Mouse (Mus musculus) induced T-regulatory cell, adult 2 months (primary cell): ENCODE measurements around the gene Cul4a.

Experiments used
- DNase-seq: peaks from one replicate; pipeline ENCODE4 v3.0.0-alpha.2; 2012; ENCODE audit warnings: low read depth

Gene Cul4a

DNA sequence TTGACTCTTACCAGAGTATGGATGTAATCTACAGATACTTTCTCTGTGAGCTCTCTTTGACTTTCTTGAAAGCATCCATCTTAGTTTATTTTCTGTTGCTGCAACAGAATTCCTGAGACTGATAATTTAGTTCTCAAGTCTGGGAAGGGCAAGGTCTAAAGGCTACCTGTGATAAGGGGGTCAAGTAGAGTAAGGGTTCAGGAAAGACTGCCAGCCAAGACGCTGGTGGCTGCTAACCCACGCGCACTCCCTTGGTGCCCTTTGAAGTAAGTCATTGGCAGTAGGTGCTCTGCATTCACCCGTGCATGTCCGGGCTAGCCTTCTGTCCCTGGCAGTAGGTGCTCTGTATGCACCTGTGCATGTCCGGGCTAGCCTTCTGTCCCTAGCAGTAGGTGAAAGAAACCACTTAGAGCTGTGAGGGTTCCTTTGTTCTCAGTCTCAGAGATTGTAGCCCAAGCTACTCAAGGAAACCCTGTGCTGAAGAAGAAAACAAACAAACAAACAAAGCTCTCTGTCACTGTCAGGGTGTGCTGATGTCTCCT, 34.3 kb downstream of the Cul4a start:
- DNase-seq, result no peak

DNA sequence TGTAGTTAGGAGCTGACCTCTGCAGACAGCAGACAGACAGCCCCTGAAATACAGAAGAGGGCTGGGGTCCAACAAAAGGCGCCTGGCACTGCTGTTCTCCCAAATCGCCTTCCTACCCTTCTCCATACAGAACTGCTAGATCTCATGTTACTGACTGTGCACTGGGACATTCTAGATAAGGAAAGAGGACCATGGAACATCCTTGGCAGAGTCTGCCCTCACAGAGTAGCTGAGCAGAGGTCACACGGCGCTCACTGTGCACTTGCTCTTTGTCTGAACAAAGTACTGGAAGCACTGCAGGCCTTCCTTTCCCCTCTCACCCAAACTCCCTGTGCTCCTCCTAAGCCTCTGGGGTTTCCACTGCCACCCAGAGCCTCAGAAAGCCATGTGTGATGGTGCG, 36.3 kb downstream of the Cul4a start:
- DNase-seq, result no peak

DNA sequence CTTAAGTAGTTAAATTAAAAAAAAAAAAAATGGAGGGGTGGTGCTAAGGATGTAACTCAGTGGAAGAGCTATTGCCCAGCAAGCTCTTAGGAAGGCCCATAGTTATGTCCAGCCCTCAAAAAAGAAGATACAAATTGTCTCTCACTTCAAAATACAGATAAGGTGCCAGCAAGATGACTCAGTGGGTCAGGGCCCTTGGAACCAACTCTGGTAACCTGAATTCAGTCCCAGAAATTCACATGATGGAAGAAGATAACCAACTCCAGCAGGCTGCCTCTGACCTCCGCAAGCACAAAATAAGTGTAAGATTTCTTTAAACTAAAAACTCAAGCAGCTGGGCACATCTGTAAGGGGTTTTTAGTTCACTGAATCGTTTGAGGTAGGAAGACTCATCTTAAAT, 43.1 kb downstream of the Cul4a start:
- no peak for DNase-seq

GRCm38 (mm10) chr8:13149287-13149686, 43.9 kb downstream of the Cul4a start:
- no peak for DNase-seq

DNA sequence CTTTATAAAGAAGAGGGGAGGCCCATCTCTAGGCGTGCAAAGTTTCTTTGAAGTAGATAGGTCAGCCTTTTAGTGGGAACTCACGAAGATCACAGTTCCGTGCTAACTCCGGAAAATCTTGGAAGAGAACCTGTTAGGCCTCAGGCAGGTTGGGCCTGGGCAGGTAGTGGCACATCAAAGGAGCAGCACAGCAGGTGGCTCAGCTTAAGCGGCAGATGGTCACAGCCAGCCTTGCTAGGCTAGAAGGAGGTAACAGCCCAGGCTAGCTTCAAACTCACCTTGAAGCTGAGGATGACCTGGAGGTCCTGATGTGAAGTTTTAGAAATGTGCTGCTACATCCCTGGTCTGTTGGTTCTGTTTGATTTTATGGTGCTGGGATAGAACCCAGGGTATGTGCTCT, 44.4 kb downstream of the Cul4a start:
- DNase-seq, result no peak

GRCm38 (mm10) chr8:13150929-13151328, 45.5 kb downstream of the Cul4a start:
- no peak for DNase-seq

GRCm38 (mm10) chr8:13154099-13154498, 48.7 kb downstream of the Cul4a start:
- DNase-seq, result no peak

GRCm38 (mm10) chr8:13155358-13155757, 49.9 kb downstream of the Cul4a start:
- no peak for DNase-seq

- DNase-seq, result no peak
Observed at GRCm38 (mm10) chr8:13156327-13157097, 51.1 kb downstream of the Cul4a start.

DNA sequence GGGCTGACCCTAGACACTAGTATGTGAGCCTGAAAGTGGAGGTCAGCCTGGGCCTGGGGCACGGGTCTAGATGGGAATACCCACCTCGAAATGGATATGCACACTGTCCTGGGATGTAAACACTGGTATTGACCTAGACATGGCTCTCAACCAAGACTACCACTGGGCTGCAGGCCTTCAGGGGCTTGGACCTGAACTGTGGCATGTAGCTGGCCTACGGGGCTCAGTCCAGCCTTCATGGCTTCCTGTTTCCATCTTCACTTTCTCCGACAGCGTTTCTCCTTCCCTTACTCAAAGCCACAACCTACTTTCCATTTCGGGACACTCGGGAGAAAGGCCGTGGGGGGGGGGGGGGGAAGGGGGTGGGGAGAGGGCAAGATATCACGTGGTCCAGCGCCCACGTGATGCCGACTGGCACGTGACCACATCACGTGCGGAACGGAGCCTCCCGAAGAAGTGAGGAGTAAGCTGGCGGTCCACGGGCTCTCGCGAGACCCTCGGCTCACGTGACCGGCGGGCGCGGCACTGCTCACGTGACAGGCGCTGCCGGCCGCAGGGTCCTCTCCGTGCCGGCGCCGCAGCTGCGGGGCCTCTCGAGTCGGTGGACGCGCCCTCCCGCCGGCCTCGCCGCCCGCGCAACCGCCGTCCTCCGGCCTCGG, 53.4 kb downstream of the Cul4a start, which contains the start of gene Lamp1:
Lamp1 (plus strand) TSS at position 444 of the 659 bp plus-strand sequence.
- peak; percentile 93 for DNase-seq

DNA sequence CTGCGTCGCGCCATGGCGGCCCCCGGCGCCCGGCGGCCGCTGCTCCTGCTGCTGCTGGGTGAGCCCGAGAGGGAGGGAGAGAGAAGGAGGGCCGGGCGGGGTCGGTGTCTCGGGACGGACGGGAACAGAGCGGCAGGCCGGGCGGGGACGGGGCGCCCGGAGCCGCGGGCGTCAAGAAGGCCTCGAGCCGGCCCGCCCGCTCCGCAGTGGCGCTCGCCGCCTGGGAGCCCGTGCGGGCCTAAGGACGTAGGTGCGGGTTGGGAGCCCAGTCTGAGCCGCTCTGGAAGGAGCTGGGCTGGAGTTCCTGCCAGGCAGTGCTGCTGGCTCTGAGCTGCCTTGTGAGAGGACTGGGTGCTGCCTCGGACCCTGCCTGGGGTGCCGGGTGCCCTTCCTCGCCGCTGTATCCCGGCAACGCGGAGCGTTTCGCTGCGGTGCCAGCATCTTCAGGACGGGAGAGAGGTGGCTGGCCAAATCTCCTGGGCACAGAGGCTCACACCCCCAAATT, 54.0 kb downstream of the Cul4a start:
- DNase-seq, result no peak

GRCm38 (mm10) chr8:13160691-13161090, 55.3 kb downstream of the Cul4a start:
- no peak for DNase-seq

DNA sequence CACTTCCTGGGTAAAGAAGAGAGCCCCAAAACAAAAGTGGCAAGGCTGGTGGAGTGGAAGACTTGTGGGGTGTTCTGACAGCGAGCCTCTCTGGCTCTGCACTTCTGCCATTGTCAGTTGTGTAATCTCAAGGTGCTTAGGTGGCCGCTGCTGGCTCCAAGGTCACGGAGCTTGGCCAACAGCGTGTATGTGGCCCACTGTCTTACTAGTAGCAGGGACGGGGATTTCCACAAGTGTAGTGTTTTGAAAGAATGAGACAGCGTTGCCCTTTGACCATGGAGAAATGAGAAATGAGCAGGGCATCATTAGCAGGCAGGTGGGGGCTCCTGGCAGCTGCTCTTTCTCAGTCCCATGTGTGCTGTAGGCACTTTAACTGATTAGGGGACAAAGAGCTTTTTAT, 56.7 kb downstream of the Cul4a start:
- DNase-seq, result peak; percentile 19

GRCm38 (mm10) chr8:13163563-13163962, 58.1 kb downstream of the Cul4a start:
- DNase-seq, result no peak

DNA sequence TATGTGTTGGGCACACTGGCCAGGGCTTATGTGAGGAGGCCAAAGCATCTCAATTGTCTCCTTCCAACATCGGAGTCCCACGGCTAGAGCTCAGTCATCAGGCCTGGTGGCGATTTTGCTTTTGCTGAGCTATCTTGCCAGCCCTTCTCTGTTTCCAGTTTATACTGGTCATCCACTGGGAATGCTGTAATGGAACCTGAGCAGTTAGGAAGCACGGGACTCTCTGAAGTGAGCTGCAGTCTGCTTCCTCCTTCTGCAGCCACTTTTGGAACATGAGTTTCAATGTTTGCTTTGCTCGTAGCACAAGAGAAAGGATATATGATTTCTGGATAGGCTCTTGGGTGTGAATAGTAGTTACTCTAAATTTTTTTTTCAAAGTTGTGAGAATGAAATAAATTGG, 58.9 kb downstream of the Cul4a start:
- no peak for DNase-seq

GRCm38 (mm10) chr8:13170510-13170909, 65.1 kb downstream of the Cul4a start:
- DNase-seq, result no peak

DNA sequence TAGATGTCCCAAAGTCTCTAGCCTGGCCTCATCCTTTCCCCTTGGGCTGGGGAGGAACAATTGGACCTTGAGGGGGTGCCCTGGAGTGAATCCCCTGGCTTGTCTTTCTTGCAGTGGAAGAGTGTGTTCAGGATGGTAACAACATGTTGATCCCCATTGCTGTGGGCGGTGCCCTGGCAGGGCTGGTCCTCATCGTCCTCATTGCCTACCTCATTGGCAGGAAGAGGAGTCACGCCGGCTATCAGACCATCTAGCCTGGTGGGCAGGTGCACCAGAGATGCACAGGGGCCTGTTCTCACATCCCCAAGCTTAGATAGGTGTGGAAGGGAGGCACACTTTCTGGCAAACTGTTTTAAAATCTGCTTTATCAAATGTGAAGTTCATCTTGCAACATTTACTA, 68.9 kb downstream of the Cul4a start:
- no peak for DNase-seq

DNA sequence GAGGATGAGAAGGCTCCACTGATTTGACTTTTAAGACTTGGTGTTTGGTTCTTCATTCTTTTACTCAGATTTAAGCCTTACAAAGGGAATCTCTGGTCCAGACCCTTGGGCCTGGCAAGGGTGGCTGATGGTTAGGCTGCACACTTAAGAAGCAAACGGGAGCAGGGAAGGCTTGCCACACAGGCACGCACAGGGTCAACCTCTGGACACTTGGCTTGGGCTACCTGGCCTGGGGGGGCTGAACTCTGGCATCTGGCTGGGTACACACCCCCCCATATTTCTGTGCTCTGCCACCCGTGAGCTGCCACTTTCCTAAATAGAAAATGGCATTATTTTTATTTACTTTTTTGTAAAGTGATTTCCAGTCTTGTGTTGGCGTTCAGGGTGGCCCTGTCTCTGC, 69.4 kb downstream of the Cul4a start:
- DNase-seq, result no peak

GRCm38 (mm10) chr8:13175650-13176049, 70.2 kb downstream of the Cul4a start:
- DNase-seq, result no peak

DNA sequence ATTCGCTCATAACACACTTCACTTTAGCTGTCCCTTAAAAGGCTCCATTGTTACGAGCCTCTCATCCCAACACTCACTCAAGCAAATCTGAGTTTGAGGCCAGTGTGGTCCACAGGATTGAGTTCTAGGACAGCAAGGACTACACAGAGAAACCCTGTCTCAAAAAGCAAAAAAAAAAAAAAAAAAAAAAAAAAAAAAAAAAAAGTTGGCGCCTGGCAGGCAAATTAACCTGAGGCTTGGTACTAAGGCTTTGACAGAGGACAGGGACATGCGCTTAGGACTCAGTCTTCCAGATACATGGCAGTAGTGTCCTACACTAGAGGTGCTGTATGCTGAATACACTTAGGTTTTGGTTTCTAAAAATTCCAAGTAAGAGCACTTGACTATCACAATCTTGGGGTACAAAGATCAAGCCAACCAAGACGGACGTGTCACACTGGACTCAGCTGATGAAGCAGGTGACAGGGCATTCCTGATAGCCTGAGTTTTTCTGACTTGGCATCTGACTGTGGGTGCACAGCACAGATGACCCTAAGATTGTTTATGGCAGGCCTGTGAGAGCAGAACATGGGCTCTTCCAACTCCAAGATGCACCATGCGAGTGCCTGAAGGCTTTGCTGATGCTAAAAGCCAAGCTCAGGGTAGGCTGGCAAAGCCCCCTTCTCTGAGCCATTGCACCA, 71.9 kb downstream of the Cul4a start:
- DNase-seq, result no peak

DNA sequence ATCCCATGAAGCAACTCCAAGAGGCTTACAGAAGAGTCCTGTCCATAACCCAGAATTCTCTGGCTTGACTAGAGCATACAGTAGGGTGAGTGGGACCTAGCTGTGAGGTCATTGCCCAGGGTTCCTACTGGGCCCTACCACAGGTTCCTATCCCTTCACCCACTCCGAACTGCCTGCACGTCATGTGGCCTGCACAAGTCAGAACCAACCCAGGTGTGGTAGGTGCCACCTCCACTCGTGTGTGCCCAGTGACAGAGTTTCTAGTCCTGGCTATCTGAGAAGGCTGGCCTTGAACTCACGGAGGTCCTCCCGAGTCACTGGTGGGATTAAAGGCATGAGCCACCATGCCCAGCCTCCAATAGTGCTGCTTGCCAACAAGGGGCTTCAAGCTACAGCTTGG, 72.7 kb downstream of the Cul4a start:
- no peak for DNase-seq

GRCm38 (mm10) chr8:13179482-13179881, 74.1 kb downstream of the Cul4a start:
- DNase-seq, result no peak

- DNase-seq, result no peak
Observed at GRCm38 (mm10) chr8:13179948-13180347, 74.5 kb downstream of the Cul4a start.
